Mouse (Mus musculus) midbrain, embryonic 12.5 days (tissue): ENCODE data around the gene Kctd21. TPM values are rescaled to one million over a fixed set of nuclear protein-coding genes. Genes with fewer than 3 reads are reported as not detected.
A peak's percentile ranks its signal among the peaks of the same experiment; 100 is the strongest.

Source experiments
- ATAC-seq: fragments of 200-750 bp; cut with Nextera tagmentation; 2 replicates; pipeline ENCODE4 v1.8.0; 2017; ENCODE audit warnings: low read depth, moderate TSS enrichment, moderate library complexity; ENCODE audit not compliant: low FRiP score
- H3K27ac ChIP-seq: fragments of 300-500 bp; sonication (generic); replicated peaks from 2 replicates; pipeline ENCODE4 v1.5.1; 2016; ENCODE audit warnings: mild to moderate bottlenecking
- H3K27me3 ChIP-seq: fragments of 300-500 bp; sonication (generic); 2 replicates; pipeline ENCODE4 v1.6.1; 2016; ENCODE audit warnings: mild to moderate bottlenecking
- H3K36me3 ChIP-seq: fragments of 300-500 bp; sonication (generic); 2 replicates; pipeline ENCODE4 v1.6.1; 2016
- H3K4me1 ChIP-seq: fragments of 300-500 bp; sonication (generic); 2 replicates; pipeline ENCODE4 v1.6.1; 2016
- H3K4me2 ChIP-seq: fragments of 300-500 bp; sonication (generic); replicated peaks from 2 replicates; pipeline ENCODE4 v1.6.1; 2016; ENCODE audit warnings: mild to moderate bottlenecking, moderate library complexity
- H3K4me3 ChIP-seq: fragments of 300-500 bp; sonication (generic); 2 replicates; pipeline ENCODE4 v1.5.1; 2016; ENCODE audit warnings: mild to moderate bottlenecking
- H3K9ac ChIP-seq: fragments of 300-500 bp; sonication (generic); replicated peaks from 2 replicates; pipeline ENCODE4 v1.6.1; 2016; ENCODE audit warnings: mild to moderate bottlenecking, moderate library complexity
- H3K9me3 ChIP-seq: fragments of 300-500 bp; sonication (generic); 2 replicates; pipeline ENCODE4 v1.6.1; 2016; ENCODE audit warnings: mild to moderate bottlenecking
- WGBS: fragments of 180-500 bp; shearing (Covaris S2); methylation state at CpG from one replicate; pipeline ENCODE4 v1.1.7; 2016; 5-methylcytosine and 5-hydroxymethylcytosine counted together
- polyA plus RNA-seq: library from polyadenylated mRNA; unstranded; fragments of >200 nt; fragmentation: Nextera tagmentation; extraction: Ambion mirVana; gene quantifications from 2 replicates; pipeline ENCODE4 v1.2.1, GENCODE M21; 2016

Kctd21 gene
- 5.1 and 7.1 TPM in 2 replicates for polyA plus RNA-seq

- Histone ChIP-seq H3K36me3 (no peaks in the 10 kb centered on the region), H3K4me2 (peak within 1 kb of the TSS; percentile 77), H3K9me3 (no peaks in the 10 kb centered on the region), H3K27ac (0 out of 2 replicates have a peak within 1 kb of the TSS, but pooled peaks have one; percentile 30), H3K9ac (peak within 1 kb of the TSS; percentile 68), H3K27me3 (peaks cover 7% of the 10 kb centered on the region), H3K4me1 (peaks cover 25% of the 10 kb centered on the region), H3K4me3 (peak within 1 kb of the TSS; percentile 85)
- peak; percentile 99 for ATAC-seq
- under 1% methylated on average over 59 of the region's 68 CpGs for WGBS
These were observed at the start of gene Kctd21, which contains the start of gene Usp35 for GRCm38 (mm10) chr7:97331726-97332666. Gene Kctd21, plus strand, starts transcription at chr7:97332327. Gene Usp35, minus strand, starts transcription at chr7:97332020.

GRCm38 (mm10) chr7:97296986-97297385, 35.1 kb upstream of the Kctd21 start:
- Histone ChIP-seq H3K36me3 (no peaks in the 10 kb centered on the region), H3K27me3 (no peaks in the 10 kb centered on the region), H3K4me2 (no peak overlapping the region), H3K9me3 (no peaks in the 10 kb centered on the region), H3K9ac (no peak overlapping the region), H3K4me1 (no peaks in the 10 kb centered on the region), H3K4me3 (no peak overlapping the region), H3K27ac (no peak overlapping the region)
- 52% methylated on average over 2 of the region's 2 CpGs for WGBS
- ATAC-seq, result no peak

GRCm38 (mm10) chr7:97297466-97297865, 34.7 kb upstream of the Kctd21 start:
- no peak overlapping the region for H3K4me3 ChIP-seq
- no peak overlapping the region for H3K27ac ChIP-seq
- 0 out of 2 replicates have a peak, but pooled peaks cover 4% of the 10 kb centered on the region for H3K36me3 ChIP-seq
- no peaks in the 10 kb centered on the region for H3K9me3 ChIP-seq
- no peaks in the 10 kb centered on the region for H3K4me1 ChIP-seq
- ATAC-seq, result peak; percentile 34; the same call in 1 of the 2 replicates
- 1% methylated on average over 2 of the region's 2 CpGs for WGBS
- no peak overlapping the region for H3K4me2 ChIP-seq
- H3K27me3 ChIP-seq, result no peaks in the 10 kb centered on the region
- no peak overlapping the region for H3K9ac ChIP-seq

- no peak for ATAC-seq
- Histone ChIP-seq H3K9me3 (no peaks in the 10 kb centered on the region), H3K9ac (no peak overlapping the region), H3K4me3 (no peak overlapping the region), H3K4me2 (no peak overlapping the region), H3K27ac (no peak overlapping the region), H3K4me1 (no peaks in the 10 kb centered on the region), H3K36me3 (peaks cover 11% of the 10 kb centered on the region; the same call in 1 of the 2 replicates), H3K27me3 (no peaks in the 10 kb centered on the region)
- 90% methylated on average over 2 of the region's 2 CpGs for WGBS
These were observed 33.8 kb upstream of the Kctd21 start for GRCm38 (mm10) chr7:97298279-97298678.

- H3K9me3 ChIP-seq, result no peaks in the 10 kb centered on the region
- H3K4me1 ChIP-seq, result no peaks in the 10 kb centered on the region
- no peak overlapping the region for H3K9ac ChIP-seq
- no peak for ATAC-seq
- H3K36me3 ChIP-seq, result peaks cover 16% of the 10 kb centered on the region; the same call in 1 of the 2 replicates
- no peak overlapping the region for H3K4me2 ChIP-seq
- H3K27me3 ChIP-seq, result no peaks in the 10 kb centered on the region
- H3K4me3 ChIP-seq, result no peak overlapping the region
- WGBS, result 77% methylated on average over 6 of the region's 6 CpGs
- H3K27ac ChIP-seq, result no peak overlapping the region
These were observed 33.2 kb upstream of the Kctd21 start for GRCm38 (mm10) chr7:97298943-97299342.

GRCm38 (mm10) chr7:97300914-97301313, 31.2 kb upstream of the Kctd21 start:
- 91% methylated on average over 2 of the region's 2 CpGs for WGBS

GRCm38 (mm10) chr7:97301321-97301720, 30.8 kb upstream of the Kctd21 start:
- Histone ChIP-seq H3K27ac (no peak overlapping the region), H3K9me3 (no peaks in the 10 kb centered on the region), H3K4me3 (no peak overlapping the region), H3K4me2 (no peak overlapping the region), H3K36me3 (peaks cover 37% of the 10 kb centered on the region), H3K9ac (no peak overlapping the region), H3K27me3 (no peaks in the 10 kb centered on the region), H3K4me1 (no peaks in the 10 kb centered on the region)
- 83% methylated on average over 8 of the region's 8 CpGs for WGBS
- ATAC-seq, result no peak

More at GRCm38 (mm10) chr7:97300914-97301313, 31.2 kb upstream of the Kctd21 start:
- Histone ChIP-seq H3K4me3 (no peak overlapping the region), H3K9me3 (no peaks in the 10 kb centered on the region), H3K4me2 (no peak overlapping the region), H3K27ac (no peak overlapping the region), H3K9ac (no peak overlapping the region), H3K36me3 (peaks cover 35% of the 10 kb centered on the region), H3K4me1 (no peaks in the 10 kb centered on the region), H3K27me3 (no peaks in the 10 kb centered on the region)
- ATAC-seq, result no peak

GRCm38 (mm10) chr7:97302261-97302660, 29.9 kb upstream of the Kctd21 start:
- no peak for ATAC-seq
- H3K4me2 ChIP-seq, result no peak overlapping the region
- no peaks in the 10 kb centered on the region for H3K9me3 ChIP-seq
- H3K36me3 ChIP-seq, result peaks cover 45% of the 10 kb centered on the region
- no peaks in the 10 kb centered on the region for H3K4me1 ChIP-seq
- H3K27me3 ChIP-seq, result no peaks in the 10 kb centered on the region
- no peak overlapping the region for H3K9ac ChIP-seq
- H3K27ac ChIP-seq, result no peak overlapping the region
- 83% methylated on average over 4 of the region's 4 CpGs for WGBS
- no peak overlapping the region for H3K4me3 ChIP-seq

- H3K27ac ChIP-seq, result no peak overlapping the region
- no peak overlapping the region for H3K4me2 ChIP-seq
- no peak overlapping the region for H3K9ac ChIP-seq
- H3K36me3 ChIP-seq, result peaks cover 49% of the 10 kb centered on the region
- ATAC-seq, result no peak
- 85% methylated on average over 4 of the region's 4 CpGs for WGBS
- no peaks in the 10 kb centered on the region for H3K27me3 ChIP-seq
- H3K9me3 ChIP-seq, result no peaks in the 10 kb centered on the region
- H3K4me1 ChIP-seq, result no peaks in the 10 kb centered on the region
- no peak overlapping the region for H3K4me3 ChIP-seq
These were observed 29.3 kb upstream of the Kctd21 start for GRCm38 (mm10) chr7:97302876-97303275.

- no peak for ATAC-seq
- no peaks in the 10 kb centered on the region for H3K4me1 ChIP-seq
- no peak overlapping the region for H3K4me2 ChIP-seq
- 97% methylated on average over 2 of the region's 2 CpGs for WGBS
- H3K9me3 ChIP-seq, result no peaks in the 10 kb centered on the region
- no peak overlapping the region for H3K4me3 ChIP-seq
- H3K9ac ChIP-seq, result no peak overlapping the region
- peaks cover 56% of the 10 kb centered on the region for H3K36me3 ChIP-seq
- no peak overlapping the region for H3K27ac ChIP-seq
- H3K27me3 ChIP-seq, result no peaks in the 10 kb centered on the region
These were observed 28.5 kb upstream of the Kctd21 start for GRCm38 (mm10) chr7:97303614-97304013.

- no peaks in the 10 kb centered on the region for H3K9me3 ChIP-seq
- no peaks in the 10 kb centered on the region for H3K27me3 ChIP-seq
- H3K4me2 ChIP-seq, result no peak overlapping the region
- H3K9ac ChIP-seq, result no peak overlapping the region
- H3K27ac ChIP-seq, result no peak overlapping the region
- H3K36me3 ChIP-seq, result peaks cover 65% of the 10 kb centered on the region
- H3K4me3 ChIP-seq, result no peak overlapping the region
- H3K4me1 ChIP-seq, result no peaks in the 10 kb centered on the region
- ATAC-seq, result no peak
These were observed 27.7 kb upstream of the Kctd21 start for GRCm38 (mm10) chr7:97304471-97304870.

GRCm38 (mm10) chr7:97305206-97305605, 26.9 kb upstream of the Kctd21 start:
- Histone ChIP-seq H3K27me3 (no peaks in the 10 kb centered on the region), H3K36me3 (peaks cover 72% of the 10 kb centered on the region)

More at GRCm38 (mm10) chr7:97305206-97305605, 26.9 kb upstream of the Kctd21 start:
- no peak overlapping the region for H3K27ac ChIP-seq
- H3K4me3 ChIP-seq, result no peak overlapping the region
- ATAC-seq, result no peak
- H3K4me1 ChIP-seq, result no peaks in the 10 kb centered on the region
- no peak overlapping the region for H3K4me2 ChIP-seq
- H3K9ac ChIP-seq, result no peak overlapping the region
- no peaks in the 10 kb centered on the region for H3K9me3 ChIP-seq
- 93% methylated on average over 4 of the region's 4 CpGs for WGBS
